Mouse (Mus musculus) gonadal fat pad, adult 2 months (tissue): ENCODE measurements around the gene Cyp4a31. TPM values are rescaled to one million over a fixed set of nuclear protein-coding genes. Genes with fewer than 3 reads are reported as not detected.
"Not testable (repeated sequence)": the region's sequence is repeated elsewhere in the genome, so short reads cannot be mapped to it uniquely, and the experiment has no call there.

Experiments used
- DNase-seq: peaks from one replicate; pipeline ENCODE4 v3.0.0-alpha.2; 2012; ENCODE audit warnings: low read depth
- polyA plus RNA-seq: library from polyadenylated mRNA; depleted of rRNA; stranded (reverse); fragments of >200 nt; gene quantifications from 2 replicates; pipeline ENCODE4 v1.2.3, GENCODE M21; 2012; rRNA removed

The Cyp4a31 gene
- 0.05 TPM in 1 of 2 replicates, not detected in the other for polyA plus RNA-seq

DNA sequence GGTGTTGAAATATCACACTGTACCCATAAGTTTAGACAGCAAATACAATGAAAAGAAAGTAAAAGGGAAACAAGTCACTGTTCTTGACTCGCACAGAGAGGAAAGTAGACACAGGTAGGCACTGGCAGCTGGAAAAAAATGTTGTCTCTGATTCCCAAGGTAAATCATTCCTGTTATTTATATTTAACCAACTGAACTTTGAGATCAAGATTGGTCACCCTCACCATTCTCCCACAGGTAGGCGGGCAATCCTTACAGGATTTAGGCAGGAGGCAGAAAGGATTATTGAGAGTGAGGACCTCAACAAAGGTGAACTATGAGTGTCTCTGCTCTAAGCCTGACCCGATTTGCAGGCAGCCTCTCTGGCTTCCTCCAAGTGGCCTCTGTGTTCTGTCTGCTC lies at the start of gene Cyp4a31:
Cyp4a31 (plus strand) TSS at position 249 of the 400 bp plus-strand sequence.
- no peak for DNase-seq

- DNase-seq = not testable (repeated sequence)
These were observed 49.5 kb upstream of the Cyp4a31 start for GRCm38 (mm10) chr4:115513964-115514363.

DNA sequence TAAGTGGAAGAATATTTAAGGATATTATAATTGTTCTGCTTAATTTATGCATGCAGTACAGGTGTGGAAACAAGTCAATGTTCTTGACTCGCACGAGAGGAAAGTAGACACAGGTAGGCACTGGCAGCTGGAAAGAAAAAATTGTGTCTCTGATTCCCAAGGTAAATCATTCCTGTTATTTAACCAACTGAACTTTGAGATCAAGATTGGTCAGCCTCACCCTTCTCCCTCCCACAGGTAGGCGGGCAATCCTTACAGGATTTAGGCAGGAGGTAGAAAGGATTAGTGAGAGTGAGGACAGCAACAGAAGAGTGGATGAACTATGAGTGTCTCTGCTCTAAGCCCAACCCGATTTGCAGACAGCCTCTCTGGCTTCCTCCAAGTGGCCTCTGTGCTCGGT lies 45.4 kb upstream of the Cyp4a31 start, which contains the start of gene Cyp4a10:
Cyp4a10 (plus strand) TSS at position 265 of the 400 bp plus-strand sequence.
- not testable (repeated sequence) for DNase-seq

- DNase-seq = no peak
These were observed 44.0 kb upstream of the Cyp4a31 start for GRCm38 (mm10) chr4:115519444-115519843.

GRCm38 (mm10) chr4:115521766-115522165 lies 41.7 kb upstream of the Cyp4a31 start:
- DNase-seq = no peak

- DNase-seq = no peak
These were observed 18.3 kb upstream of the Cyp4a31 start for GRCm38 (mm10) chr4:115545101-115545500.

DNA sequence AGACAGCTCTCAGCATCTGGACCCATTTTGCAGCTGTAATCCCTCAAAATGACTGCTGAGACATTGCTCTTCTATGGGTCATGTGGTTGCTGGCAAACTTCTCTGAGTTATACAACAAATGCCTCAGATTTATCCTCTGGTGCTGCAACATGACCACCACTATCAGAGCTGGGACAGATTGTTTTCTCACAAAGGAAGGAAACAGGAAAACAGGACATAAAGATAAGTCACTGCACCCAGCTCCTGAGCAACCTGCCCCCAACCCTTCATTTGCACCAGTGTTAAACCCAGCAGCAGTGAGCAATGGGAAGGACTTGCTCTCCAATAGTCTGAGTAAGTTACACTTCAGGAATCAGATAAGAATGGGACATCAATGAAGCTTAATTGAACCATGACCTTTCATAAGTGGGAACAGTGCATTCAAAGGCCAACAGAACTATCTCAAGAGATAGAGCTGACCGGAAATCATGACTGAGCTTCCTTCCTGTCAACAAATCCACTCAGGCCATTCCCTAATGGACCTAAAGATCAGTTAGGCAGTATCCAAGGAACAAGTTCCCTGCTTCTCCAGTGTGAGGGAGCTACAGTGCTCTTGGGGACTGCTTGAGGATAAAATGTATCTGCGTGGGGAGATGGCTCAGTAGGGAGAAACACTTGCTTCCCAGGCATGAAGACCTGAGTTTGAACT lies 17.2 kb upstream of the Cyp4a31 start:
- no peak for DNase-seq

DNA sequence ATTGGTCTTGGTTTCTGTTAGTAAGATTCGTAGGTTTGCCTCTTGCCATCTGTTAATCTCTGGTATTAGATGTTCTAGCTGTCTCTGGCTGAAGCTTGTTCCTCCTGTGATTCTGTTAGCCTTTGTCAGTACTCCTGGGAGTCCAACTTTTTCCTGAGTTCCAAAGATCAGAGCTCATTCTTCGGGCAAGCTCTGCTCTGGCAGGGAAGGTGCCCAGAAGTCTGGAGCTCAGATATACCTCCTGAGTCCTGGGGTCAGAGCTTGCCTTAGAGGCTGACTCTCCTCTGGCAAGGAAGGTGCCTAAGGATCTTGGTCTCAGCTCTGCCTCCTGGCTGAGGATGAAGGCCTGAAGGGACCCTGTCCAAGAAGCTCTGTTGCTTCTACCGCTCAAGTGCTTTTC lies 10.7 kb upstream of the Cyp4a31 start:
- no peak for DNase-seq

GRCm38 (mm10) chr4:115555513-115555912 lies 7.9 kb upstream of the Cyp4a31 start:
- no peak for DNase-seq

DNA sequence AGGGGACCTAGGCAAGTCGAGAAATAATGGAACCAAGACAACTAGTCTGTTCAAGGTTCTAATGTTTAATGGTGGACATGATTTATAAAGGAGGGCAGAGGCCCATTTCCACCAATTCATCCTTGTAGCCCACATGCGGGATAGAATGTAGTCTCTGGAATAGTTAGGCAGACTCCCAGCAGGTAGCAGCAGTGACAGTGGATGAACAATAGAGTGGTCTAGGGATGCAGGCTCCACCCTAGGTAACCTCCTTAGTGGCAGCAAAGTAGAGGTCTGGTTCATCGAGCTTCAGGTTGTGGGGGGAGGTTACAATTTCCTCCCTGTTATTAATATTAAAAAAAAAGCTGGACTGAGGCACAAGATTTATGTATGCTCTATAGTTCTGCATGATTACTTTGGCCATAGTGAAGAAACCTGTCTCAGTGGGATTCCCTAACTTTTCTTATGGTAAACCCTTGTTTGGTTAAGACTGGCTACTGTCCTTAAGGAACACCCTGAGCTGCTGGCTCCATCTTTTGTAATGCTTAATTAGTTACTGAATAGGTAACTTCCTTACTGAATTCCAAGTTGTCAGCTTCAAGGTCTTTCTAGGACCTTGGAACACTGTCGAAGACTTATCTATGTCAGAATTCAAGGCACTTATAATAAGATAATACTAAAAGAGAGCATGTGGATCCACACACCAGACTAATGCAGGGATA lies 5.4 kb upstream of the Cyp4a31 start:
- DNase-seq = no peak

DNA sequence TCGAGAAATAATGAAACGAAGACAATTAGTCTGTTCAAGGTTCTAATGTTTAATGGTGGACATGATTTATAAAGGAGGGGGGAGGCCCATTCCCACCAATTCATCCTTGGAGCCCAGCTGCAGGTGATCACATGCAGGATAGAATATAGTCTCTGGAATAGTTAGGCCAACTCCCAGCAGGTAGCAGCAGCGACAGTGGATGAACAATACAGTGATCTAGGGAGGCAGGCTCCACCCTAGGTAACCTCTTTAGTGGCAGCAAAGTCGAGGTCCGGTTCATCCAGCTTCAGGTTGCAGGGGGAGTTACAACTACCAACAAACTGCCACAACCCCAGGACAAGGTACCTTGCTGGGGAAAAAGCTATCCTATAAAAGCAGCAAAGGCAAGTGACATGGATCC lies 2.2 kb upstream of the Cyp4a31 start:
- DNase-seq = not testable (repeated sequence)

DNA sequence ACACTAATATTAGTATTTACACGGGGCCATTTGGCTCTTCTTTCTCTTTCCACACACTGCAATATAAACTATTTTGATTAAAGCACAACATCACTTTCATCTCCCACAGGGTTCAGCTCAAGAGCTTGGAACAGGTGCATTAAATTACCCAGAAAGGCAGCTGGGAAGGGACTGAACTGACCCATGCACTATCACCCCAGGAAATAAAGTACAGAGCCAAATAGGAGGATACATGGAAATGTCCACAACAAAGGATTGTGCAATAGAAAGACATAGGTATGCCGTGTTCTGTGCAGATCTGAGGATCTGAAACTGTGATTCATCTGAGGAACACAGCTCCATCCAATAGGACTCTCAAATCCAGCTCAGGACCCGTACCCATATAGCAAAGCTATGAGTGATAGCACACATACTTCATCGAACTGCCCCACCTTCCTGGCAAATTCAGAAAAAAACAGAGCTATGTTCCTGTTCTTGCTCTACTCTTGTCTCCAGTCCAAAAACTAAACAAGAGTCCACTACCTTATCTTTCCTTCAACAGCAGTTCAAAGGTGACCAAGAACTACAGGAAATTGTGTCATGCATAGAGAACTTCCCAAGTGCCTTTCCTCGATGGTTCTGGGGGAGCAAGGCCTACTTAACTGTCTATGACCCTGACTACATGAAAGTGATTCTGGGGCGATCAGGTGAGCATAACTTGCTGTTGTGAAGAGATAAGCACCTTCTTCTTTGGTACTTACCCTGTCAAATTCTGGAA lies 1.2 kb downstream of the Cyp4a31 start:
- not testable (repeated sequence) for DNase-seq

GRCm38 (mm10) chr4:115575255-115575654 lies 11.8 kb downstream of the Cyp4a31 start:
- no peak for DNase-seq

- no peak for DNase-seq
These were observed 12.3 kb downstream of the Cyp4a31 start for GRCm38 (mm10) chr4:115575776-115576175.

GRCm38 (mm10) chr4:115583036-115583435 lies 19.6 kb downstream of the Cyp4a31 start:
- no peak for DNase-seq

DNA sequence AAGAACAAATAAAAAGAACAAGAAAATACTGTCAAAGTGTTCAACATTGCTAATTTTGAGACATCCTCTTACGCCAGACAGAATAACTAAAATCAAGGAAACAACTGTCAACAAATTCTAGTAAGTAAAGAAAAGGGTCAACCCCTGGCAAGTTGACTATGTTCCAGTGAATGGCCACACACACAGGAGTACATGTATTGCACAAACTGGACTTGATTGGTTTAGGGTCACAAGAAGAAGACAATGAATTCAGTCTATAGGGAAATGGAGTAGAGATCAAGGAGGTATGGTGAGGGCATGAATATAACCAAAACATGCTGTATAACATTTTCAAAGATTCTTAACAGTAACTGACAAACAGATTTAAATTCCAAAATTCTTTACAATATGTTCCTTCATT lies 32.9 kb downstream of the Cyp4a31 start:
- no peak for DNase-seq

DNA sequence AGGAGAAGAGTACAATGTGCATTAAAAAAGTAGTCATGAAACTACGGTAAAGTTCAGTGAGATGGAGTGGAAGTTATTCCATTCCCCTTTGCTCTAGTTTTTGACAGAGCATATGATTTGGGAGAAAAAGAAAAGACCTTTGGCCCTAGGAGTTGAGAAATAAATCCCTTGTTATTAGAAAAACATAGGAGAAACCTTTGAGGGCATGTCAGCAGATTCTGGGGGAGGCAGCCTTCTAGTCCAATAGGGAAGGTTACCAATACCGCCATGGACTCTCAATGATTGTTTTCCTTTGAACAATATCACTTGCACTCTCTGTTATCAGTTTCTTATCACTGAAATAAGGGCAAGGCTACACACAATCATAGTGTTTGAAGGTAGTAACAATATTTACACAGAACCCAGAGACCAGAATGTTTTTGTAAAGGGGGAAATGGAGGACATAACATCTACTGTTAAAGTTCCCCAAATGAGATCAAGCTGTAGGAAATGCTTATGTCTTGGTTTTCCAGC lies 33.4 kb downstream of the Cyp4a31 start:
- DNase-seq = no peak

DNA sequence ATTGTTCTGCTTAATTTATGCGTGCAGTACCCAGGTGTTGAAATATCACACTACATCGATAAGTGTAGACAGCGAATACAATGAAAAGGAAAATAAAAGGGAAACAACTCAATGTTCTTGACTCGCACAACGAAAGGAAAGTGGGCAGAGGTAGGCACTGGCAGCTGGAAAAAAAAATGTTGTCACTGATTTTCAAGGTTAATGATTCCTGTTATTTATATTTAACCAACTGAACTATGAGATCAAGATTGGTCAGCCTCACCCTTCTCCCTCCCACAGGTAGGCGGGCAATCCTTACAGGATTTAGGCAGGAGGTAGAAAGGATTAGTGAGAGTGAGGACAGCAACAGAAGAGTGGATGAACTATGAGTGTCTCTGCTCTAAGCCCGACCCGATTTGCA lies 37.2 kb downstream of the Cyp4a31 start, which contains the start of gene Cyp4a32:
Cyp4a32 (plus strand) TSS at position 359 of the 400 bp plus-strand sequence.
- not testable (repeated sequence) for DNase-seq

- DNase-seq = no peak
These were observed 50.6 kb downstream of the Cyp4a31 start for GRCm38 (mm10) chr4:115614005-115614404.

DNA sequence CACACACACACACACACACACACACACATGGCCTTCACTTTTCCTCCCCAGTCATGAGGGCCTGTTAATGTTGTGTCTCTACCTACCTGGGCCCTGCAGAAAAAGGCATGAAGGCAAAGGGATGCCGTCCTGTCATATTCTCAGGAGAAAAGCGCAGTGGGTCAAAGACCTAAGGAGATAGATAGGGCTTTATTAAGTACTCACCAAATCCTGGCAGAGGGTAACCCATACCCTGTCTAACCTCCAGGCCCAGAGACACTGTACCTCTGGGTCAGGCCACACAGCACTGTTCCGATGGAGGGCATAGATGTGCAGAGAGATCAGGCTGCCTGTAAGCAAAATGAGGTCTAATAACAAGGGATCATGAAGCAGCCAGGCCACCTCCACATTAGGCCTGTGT lies 62.1 kb downstream of the Cyp4a31 start:
- not testable (repeated sequence) for DNase-seq
